Mouse (Mus musculus): Measurements from ENCODE around the gene Msrb3.

DNA sequence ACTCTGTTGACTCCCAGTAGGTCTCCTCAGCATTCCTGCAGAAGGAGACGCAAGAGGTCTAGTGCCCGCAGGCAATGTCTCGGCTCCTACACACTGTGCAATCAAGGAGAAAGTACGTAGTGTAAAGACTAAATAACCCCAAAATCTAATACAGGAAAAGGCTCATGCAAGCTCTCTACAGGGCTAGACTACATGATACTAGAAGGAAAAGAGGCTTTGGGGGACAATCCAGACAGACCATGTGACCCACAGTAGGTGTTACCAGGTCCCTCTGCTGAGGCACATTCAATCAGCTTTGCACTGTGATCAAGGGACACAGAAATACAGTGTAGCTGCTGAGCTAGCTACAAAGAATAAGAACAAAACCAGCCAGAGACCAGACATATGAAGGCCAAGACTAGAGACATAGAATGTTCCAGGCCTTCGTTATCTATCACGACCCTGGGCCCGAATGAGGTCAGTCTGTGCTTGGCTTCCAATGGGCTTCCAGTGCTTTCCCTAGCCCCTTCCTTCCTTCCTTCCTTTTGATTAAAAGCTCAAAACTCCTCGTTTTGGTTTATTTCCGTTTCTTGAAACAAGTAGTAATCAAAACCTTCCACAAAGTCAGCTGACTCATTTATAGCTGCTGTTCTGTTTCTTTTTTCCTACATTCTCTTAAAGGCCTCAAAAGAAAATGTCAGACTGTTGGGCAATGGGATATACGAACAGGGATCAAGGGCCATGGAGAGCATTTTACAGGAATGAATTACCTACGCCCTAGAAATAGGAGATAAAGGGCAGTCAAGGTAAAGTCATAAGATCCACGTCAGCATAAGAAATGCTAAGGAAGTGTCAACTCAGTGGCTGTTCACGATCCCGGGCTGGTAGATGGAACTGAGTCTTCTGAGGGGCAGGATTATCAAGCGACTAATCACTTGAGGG lies 3.7 kb downstream of the Msrb3 start:
- TF ChIP-seq MAZ (IDR thresholded peaks at IDR 0.05; ENCODE audit: low read depth, low read length) (no peak), POLR2A (IDR thresholded peaks at IDR 0.05; ENCODE audit: low read depth, low read length) (no peak), JUND (conservative IDR thresholded peaks at IDR 0.05; ENCODE audit: low read depth, low read length) (no peak), CTCF (conservative IDR thresholded peaks at IDR 0.05 in 1 of 2, IDR thresholded peaks at IDR 0.05 in 1 of 2; ENCODE audit: low read depth in 2 of 2, low read length in 2 of 2) (no peak), EP300 (IDR thresholded peaks at IDR 0.05; ENCODE audit: low read length) (no peak), USF2 (conservative IDR thresholded peaks at IDR 0.05; ENCODE audit: low read depth, low read length) (no peak), UBTF (IDR thresholded peaks at IDR 0.05; ENCODE audit: low read depth, low read length) (no peak), MAX (IDR thresholded peaks at IDR 0.05; ENCODE audit: low read length) (no peak), MAFK (IDR thresholded peaks at IDR 0.05; ENCODE audit: insufficient replicate concordance, low read length) (no peak), TBP (conservative IDR thresholded peaks at IDR 0.05; ENCODE audit: low read depth, low read length) (no peak), NELFE (IDR thresholded peaks at IDR 0.05; ENCODE audit: low read depth, low read length) (no peak), NRF1 (IDR thresholded peaks at IDR 0.05; ENCODE audit: low read depth, low read length) (no peak), POLR2AphosphoS2 (IDR thresholded peaks at IDR 0.05; ENCODE audit: low read depth, low read length) (no peak)
